Mouse (Mus musculus): ENCODE results near the gene Elovl2. TPM values are rescaled to one million over a fixed set of nuclear protein-coding genes. Genes with fewer than 3 reads are reported as not detected.
"Not testable (repeated sequence)": the region's sequence is repeated elsewhere in the genome, so short reads cannot be mapped to it uniquely, and the experiment has no call there.

Gene Elovl2
- under 1 TPM in 1 of 2 experiments, not detected in 1; 0.05 TPM for total RNA-seq (2021)
- long read RNA-seq, experiment 1, result 0 reads
- long read RNA-seq, experiment 2, result 0 reads

GRCm38 (mm10) chr13:41220304-41220834 lies at the start of gene Elovl2:
Gene Elovl2, minus strand, starts transcription at chr13:41220405.
- peak; percentile 23 to 35 for DNase-seq
- intact Hi-C loops (cut with DNase I), result no loop called here

- intact Hi-C loops (cut with DNase I), result no loop called here
- DNase-seq, result no peak
These were observed 47.7 kb upstream of the Elovl2 start for GRCm38 (mm10) chr13:41267827-41268408.

DNA sequence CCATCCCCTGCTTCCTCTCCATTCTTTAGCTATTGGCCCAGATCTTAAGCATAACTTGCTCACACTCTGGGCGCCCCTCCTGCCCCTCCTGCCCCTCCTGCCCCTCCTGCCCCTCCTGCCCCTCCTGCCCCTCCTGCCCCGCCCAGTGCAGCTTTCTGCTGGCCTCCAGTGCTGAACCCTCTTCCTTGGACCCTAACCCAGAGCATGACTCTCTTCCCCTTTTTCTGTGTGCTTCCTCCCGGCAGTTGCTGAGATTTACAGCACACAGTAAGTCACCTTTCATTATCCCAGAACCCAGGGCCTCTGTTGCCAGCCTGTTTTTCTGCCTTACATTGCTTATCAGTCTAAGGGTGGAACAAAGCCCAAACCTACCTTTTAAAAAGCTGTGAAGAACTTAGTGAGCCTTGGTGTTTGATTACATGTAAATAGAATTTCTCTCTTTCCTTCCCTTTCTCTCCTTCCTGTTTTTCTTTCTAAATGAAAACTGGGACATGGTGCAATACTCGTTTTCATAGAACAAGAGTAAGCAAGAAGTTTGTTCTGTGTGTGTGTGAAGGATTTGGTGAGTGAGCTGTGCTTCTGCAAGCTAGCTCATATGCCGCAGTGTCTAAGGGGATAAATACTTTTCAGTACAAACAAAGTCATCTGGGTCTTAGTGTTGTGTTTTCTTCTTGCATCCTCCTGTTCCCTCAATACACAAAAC lies 43.2 kb upstream of the Elovl2 start:
- intact Hi-C loops (cut with DNase I), result no loop called here
- no peak for DNase-seq

GRCm38 (mm10) chr13:41261617-41262016 lies 41.4 kb upstream of the Elovl2 start:
- DNase-seq; intact Hi-C loops (cut with DNase I): not testable (repeated sequence)

DNA sequence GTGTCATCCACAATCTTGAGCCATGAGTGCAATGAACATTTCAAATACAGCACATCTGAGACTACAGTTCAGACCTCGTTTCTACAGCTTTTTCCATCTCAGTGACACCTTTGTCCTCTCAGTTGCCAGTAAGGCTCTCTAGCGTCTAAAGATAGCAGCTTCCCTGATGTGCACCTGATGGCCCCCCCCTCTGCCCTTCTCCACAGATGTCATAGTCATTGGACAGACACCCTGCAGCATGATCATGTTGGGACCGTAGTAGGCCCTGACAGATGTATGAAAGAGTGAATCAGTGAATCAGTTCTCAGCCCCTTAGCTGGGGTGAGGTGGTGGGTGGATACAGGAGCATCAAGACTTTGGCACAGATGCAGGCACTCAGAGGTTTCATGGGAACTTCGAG lies 37.6 kb upstream of the Elovl2 start:
- intact Hi-C loops (cut with DNase I), result no loop called here
- no peak for DNase-seq

GRCm38 (mm10) chr13:41256962-41257361 lies 36.8 kb upstream of the Elovl2 start:
- intact Hi-C loops (cut with DNase I), result no loop called here
- DNase-seq, result no peak

- intact Hi-C loops (cut with DNase I), result no loop called here
- no peak for DNase-seq
These were observed 35.9 kb upstream of the Elovl2 start for GRCm38 (mm10) chr13:41256126-41256525.

DNA sequence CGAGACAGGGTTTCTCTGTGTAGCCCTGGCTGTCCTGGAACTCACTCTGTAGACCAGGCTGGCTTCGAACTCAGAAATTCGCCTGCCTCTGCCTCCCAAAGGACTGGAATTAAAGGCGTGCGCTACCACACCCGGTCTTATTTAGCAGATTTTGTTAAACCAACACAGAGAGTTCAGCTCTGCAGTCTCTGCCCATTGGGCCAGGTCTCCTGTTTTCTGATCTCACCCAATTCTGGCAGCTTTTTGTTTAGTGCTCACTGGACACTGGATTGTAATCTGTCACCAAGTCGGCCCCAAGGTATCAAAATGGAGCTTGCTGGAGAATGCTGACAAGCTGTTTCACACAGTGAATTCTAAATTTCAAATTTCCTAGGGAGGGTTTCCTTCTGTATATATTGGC lies 32.5 kb upstream of the Elovl2 start:
- no peak for DNase-seq
- intact Hi-C loops (cut with DNase I), result no loop called here

- intact Hi-C loops (cut with DNase I), result no loop called here
- no peak for DNase-seq
These were observed 31.9 kb upstream of the Elovl2 start for GRCm38 (mm10) chr13:41252141-41252540.

GRCm38 (mm10) chr13:41251667-41252066 lies 31.5 kb upstream of the Elovl2 start:
- intact Hi-C loops (cut with DNase I), result no loop called here
- no peak for DNase-seq

DNA sequence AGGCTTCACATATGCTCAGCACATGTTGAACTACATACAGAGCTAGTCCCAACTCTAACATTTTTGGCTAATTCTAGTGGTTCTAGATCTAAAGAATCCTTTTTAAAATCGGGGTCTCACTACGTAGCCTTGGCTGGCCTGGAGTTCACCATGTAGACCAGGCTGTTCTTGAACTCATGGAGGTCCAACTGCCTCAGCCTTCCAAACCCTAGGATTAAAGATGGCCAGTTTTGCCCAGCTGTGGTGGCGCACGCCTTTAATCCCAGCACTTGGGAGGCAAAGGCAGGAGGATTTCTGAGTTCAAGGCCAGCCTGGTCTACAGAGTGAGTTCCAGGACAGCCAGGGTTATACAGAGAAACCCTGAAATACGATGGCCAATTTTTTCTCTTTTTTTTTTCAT lies 31.0 kb upstream of the Elovl2 start:
- DNase-seq; intact Hi-C loops (cut with DNase I): not testable (repeated sequence)

- DNase-seq, result no peak
- intact Hi-C loops (cut with DNase I), result no loop called here
These were observed 30.2 kb upstream of the Elovl2 start for GRCm38 (mm10) chr13:41250318-41250981.

- intact Hi-C loops (cut with DNase I), result loop anchor here (10.0 kb wide), 1 partner anchor 235 kb away; the partner anchor contains the start of gene Tmem14c
- DNase-seq, result peak; percentile 88 to 89
These were observed 29.5 kb upstream of the Elovl2 start, which contains the start of gene Smim13 for GRCm38 (mm10) chr13:41249538-41250317. Gene Smim13, plus strand, starts transcription at chr13:41249844.

DNA sequence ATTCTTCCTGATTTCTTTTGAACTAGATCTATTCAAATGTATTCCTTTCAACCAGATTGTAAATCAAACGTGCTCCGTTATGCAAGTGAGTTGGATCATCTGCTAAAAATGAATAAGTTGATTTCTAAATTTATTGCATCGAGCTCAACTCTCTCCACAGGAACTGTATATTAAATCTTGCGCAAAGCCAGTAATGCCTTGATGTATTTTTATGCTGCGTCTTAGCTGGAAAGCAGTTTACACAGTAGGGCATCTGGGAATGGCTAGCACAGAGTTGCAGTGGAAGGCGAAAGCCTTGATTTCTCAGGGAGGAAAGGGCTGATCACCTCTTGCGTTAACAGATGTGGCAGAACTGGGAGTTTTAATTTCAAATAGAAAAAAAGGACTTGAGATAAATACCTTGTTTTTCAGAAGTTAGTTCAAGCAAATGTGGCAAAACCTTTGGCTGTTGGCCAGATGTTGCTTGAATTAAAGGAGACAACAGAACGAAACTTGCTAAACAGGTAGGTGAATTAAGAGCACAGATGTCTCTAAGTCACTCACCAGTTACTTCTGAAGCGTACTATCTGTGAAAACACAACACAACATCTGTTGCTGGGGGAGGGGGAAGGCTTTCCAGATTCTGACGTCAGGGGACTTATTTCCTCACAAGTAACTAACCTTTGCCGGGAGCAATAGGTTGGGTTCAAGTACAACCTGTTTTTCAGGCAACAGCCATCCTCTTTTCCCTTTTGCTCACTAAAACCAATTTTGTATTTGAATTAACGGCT lies 28.7 kb upstream of the Elovl2 start:
- intact Hi-C loops (cut with DNase I), result loop anchor here (10.0 kb wide), 1 partner anchor 234 kb away; the partner anchor contains the start of gene Tmem14c
- no peak for DNase-seq

- DNase-seq, result no peak
- intact Hi-C loops (cut with DNase I), result loop anchor here (10.0 kb wide), 1 partner anchor 230 kb away; the partner anchor contains the start of gene Tmem14c
These were observed 24.2 kb upstream of the Elovl2 start for GRCm38 (mm10) chr13:41244306-41244830.

GRCm38 (mm10) chr13:41241557-41241956 lies 21.4 kb upstream of the Elovl2 start:
- intact Hi-C loops (cut with DNase I), result loop anchor here (10.0 kb wide), 1 partner anchor 227 kb away; the partner anchor contains the start of gene Tmem14c
- DNase-seq, result no peak

DNA sequence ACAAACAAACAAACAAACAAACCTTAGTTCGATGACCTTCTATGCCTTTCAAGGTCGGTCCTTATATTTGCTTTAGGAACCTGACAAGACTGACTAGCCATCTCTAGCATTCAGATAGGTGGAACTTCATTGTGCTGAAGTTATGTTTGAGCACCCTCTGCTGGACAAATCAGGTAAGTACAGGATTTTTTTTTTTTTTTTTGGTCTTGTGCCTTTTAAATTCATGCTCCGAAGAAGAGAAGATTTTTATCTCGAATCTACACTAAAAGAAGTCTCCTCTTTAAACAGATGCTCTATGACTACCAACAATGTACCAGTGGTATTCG lies 18.6 kb upstream of the Elovl2 start:
- intact Hi-C loops (cut with DNase I), result loop anchor here (1.0 to 5.0 kb wide), 4 partner anchors 92 to 456 kb away; no protein-coding TSS in a partner anchor
- DNase-seq, result no peak

- intact Hi-C loops (cut with DNase I), result loop anchor here (1.0 to 5.0 kb wide), 4 partner anchors 92 to 456 kb away; no protein-coding TSS in a partner anchor
- DNase-seq, result no peak
These were observed 18.0 kb upstream of the Elovl2 start for GRCm38 (mm10) chr13:41238035-41238804.

All from gastrocnemius, postnatal 36 days (tissue).